Mouse (Mus musculus): ENCODE results near the gene Snupn. TPM values are rescaled to one million over a fixed set of nuclear protein-coding genes. Genes with fewer than 3 reads are reported as not detected.

The Snupn gene
- polyA plus RNA-seq, 1 experiment, result 12.8 TPM

DNA sequence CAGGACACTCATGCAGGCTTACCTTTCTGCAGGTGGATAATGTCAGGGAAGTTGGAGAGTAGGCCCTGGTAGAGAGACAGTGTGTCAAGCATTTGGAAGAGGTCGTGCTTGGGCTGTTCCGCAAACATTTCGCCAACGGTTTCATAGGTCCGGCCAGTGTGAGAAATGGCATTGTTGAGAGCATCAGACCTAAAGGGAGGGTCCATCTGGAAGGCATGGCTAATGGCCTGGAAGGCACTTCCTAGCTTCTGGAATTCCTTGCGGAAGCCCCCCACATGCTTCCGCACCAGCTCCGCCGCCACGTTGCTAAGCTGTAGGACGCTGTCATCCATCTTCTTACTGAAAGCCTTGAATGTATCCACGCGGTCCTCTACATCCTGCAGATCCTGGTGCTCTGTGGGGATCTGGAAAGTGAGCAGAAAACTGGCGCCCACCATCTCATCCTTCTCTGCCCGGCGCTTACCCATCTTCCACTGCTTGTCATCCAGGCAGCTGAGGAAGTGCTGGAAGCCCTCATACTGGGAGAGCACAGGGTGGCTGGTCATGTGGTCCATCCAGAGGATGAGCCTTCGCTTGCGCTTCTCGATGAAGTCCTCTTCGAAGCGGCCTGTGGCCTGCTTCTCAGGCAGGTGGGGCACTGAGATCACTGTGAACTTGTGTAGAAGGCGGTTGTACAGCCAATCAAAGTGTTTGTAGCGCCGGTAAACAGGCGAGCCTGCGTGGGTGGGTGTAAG lies 25.2 kb upstream of the Snupn start:
- no peaks in the 10 kb centered on the region for H3K27me3 ChIP-seq (ENCODE audit: control insufficient read depth, insufficient read depth, insufficient read length)
- H3K4me3 ChIP-seq, result peak overlapping the region; percentile 95
- H3K79me2 ChIP-seq (ENCODE audit: control insufficient read depth, insufficient read depth), result peaks cover 54% of the 10 kb centered on the region
- H3K4me2 ChIP-seq (ENCODE audit: low read depth), result peak overlapping the region; percentile 99
- H3K36me3 ChIP-seq (ENCODE audit: control insufficient read depth, insufficient read depth), result peaks cover 19% of the 10 kb centered on the region
- TF ChIP-seq USF1 (IDR thresholded peaks at IDR 0.05; ENCODE audit: low read depth), result no peak
- TF ChIP-seq SRF (IDR thresholded peaks at IDR 0.05; ENCODE audit: control insufficient read depth, insufficient read length, low read depth), result no peak
- no peak for TF ChIP-seq MYOD1 (IDR thresholded peaks at IDR 0.05; ENCODE audit: control insufficient read depth in 1 of 3, insufficient read length in 2 of 3, low read depth in 2 of 3)
- TF ChIP-seq POLR2AphosphoS2 (IDR thresholded peaks at IDR 0.05; ENCODE audit: insufficient read length, low read depth), result no peak
- no peak for TF ChIP-seq MYOG (IDR thresholded peaks at IDR 0.05; ENCODE audit: control insufficient read depth in 1 of 3, insufficient read depth in 1 of 3, insufficient read length in 2 of 3, low read depth in 2 of 3)
- TF ChIP-seq TCF12 (IDR thresholded peaks at IDR 0.05; ENCODE audit: insufficient read depth, poor library complexity, severe bottlenecking), result no peak
- no peak for TF ChIP-seq E2F4 (IDR thresholded peaks at IDR 0.05; ENCODE audit: insufficient read depth)
- no peak overlapping the region for H3ac ChIP-seq (ENCODE audit: control insufficient read depth, insufficient read length)

DNA sequence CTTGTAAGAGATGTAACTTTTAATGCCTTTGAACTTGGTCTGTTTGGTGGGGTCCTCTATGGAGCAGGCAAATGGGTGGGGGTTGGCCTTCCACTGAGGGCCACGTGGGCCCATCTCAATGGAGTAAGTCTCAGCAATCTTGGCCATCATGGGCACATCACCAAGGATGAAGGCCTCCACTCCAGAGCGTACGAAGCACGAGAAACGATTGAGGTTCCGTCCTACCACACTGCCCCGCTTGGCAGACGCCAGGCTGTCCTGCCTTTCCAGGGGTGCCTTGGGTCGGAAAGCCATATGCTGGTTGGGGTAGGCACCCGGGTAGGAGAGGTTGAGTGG lies 24.7 kb upstream of the Snupn start:
- peak overlapping the region; percentile 99 for H3K4me2 ChIP-seq (ENCODE audit: low read depth)
- peak overlapping the region; percentile 95 for H3K4me3 ChIP-seq
- peaks cover 19% of the 10 kb centered on the region for H3K36me3 ChIP-seq (ENCODE audit: control insufficient read depth, insufficient read depth)
- H3K27me3 ChIP-seq (ENCODE audit: control insufficient read depth, insufficient read depth, insufficient read length), result no peaks in the 10 kb centered on the region
- no peak for TF ChIP-seq REST (IDR thresholded peaks at IDR 0.05; ENCODE audit: insufficient read depth, insufficient read length)
- no peak for TF ChIP-seq CEBPB (IDR thresholded peaks at IDR 0.05; ENCODE audit: insufficient read depth, poor library complexity, severe bottlenecking)
- TF ChIP-seq MYOD1 (IDR thresholded peaks at IDR 0.05; ENCODE audit: control insufficient read depth in 1 of 3, insufficient read length in 2 of 3, low read depth in 2 of 3), result no peak
- TF ChIP-seq MYOG (IDR thresholded peaks at IDR 0.05; ENCODE audit: control insufficient read depth in 1 of 3, insufficient read depth in 1 of 3, insufficient read length in 2 of 3, low read depth in 2 of 3), result no peak
- no peak for TF ChIP-seq TCF12 (IDR thresholded peaks at IDR 0.05; ENCODE audit: insufficient read depth, poor library complexity, severe bottlenecking)
- TF ChIP-seq POLR2AphosphoS2 (IDR thresholded peaks at IDR 0.05; ENCODE audit: insufficient read length, low read depth), result no peak
- no peak for TF ChIP-seq TCF3 (IDR thresholded peaks at IDR 0.05; ENCODE audit: insufficient read length, low read depth)
- no peak for TF ChIP-seq USF1 (IDR thresholded peaks at IDR 0.05; ENCODE audit: low read depth)
- TF ChIP-seq SRF (IDR thresholded peaks at IDR 0.05; ENCODE audit: control insufficient read depth, insufficient read length, low read depth), result no peak
- no peak for TF ChIP-seq E2F4 (IDR thresholded peaks at IDR 0.05; ENCODE audit: insufficient read depth)
- no peak for TF ChIP-seq MAX (IDR thresholded peaks at IDR 0.05; ENCODE audit: low read depth)
- no peak for TF ChIP-seq POLR2A (IDR thresholded peaks at IDR 0.05; ENCODE audit: insufficient read length, low read depth)
- H3K79me2 ChIP-seq (ENCODE audit: control insufficient read depth, insufficient read depth), result peaks cover 54% of the 10 kb centered on the region
- no peak overlapping the region for H3ac ChIP-seq (ENCODE audit: control insufficient read depth, insufficient read length)

DNA sequence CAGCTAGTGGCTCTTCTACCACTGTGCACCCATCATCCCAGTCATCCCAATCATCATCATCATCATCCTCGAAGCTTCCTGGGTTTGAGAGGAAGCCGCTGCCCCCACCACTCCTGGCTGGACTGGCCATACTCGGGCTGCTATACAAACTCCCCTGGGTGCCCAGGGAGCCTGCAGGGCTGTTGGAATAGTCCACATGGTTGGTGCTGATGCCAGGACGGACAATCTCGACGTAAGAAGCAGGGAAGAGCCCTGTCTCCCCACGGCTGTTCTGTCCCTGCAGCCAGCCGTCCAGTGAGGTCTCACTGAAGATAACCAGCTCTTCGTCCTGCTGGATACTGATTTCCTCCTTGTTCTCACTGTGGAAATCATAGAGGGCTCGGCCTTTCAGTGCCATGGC lies 24.3 kb upstream of the Snupn start:
- Histone ChIP-seq H3K36me3 (ENCODE audit: control insufficient read depth, insufficient read depth) (peaks cover 15% of the 10 kb centered on the region), H3K4me3 (peak overlapping the region; percentile 95), H3K4me2 (ENCODE audit: low read depth) (peak overlapping the region; percentile 99), H3K79me2 (ENCODE audit: control insufficient read depth, insufficient read depth) (peaks cover 54% of the 10 kb centered on the region), H3ac (ENCODE audit: control insufficient read depth, insufficient read length) (no peak overlapping the region), H3K27me3 (ENCODE audit: control insufficient read depth, insufficient read depth, insufficient read length) (no peaks in the 10 kb centered on the region)
- TF ChIP-seq TCF3 (IDR thresholded peaks at IDR 0.05; ENCODE audit: insufficient read length, low read depth), result no peak
- no peak for TF ChIP-seq MAX (IDR thresholded peaks at IDR 0.05; ENCODE audit: low read depth)
- TF ChIP-seq REST (IDR thresholded peaks at IDR 0.05; ENCODE audit: insufficient read depth, insufficient read length), result no peak
- TF ChIP-seq POLR2AphosphoS2 (IDR thresholded peaks at IDR 0.05; ENCODE audit: insufficient read length, low read depth), result no peak
- no peak for TF ChIP-seq SRF (IDR thresholded peaks at IDR 0.05; ENCODE audit: control insufficient read depth, insufficient read length, low read depth)
- no peak for TF ChIP-seq MYOD1 (IDR thresholded peaks at IDR 0.05; ENCODE audit: control insufficient read depth in 1 of 3, insufficient read length in 2 of 3, low read depth in 2 of 3)
- no peak for TF ChIP-seq TCF12 (IDR thresholded peaks at IDR 0.05; ENCODE audit: insufficient read depth, poor library complexity, severe bottlenecking)
- TF ChIP-seq USF1 (IDR thresholded peaks at IDR 0.05; ENCODE audit: low read depth), result no peak
- TF ChIP-seq CEBPB (IDR thresholded peaks at IDR 0.05; ENCODE audit: insufficient read depth, poor library complexity, severe bottlenecking), result no peak
- TF ChIP-seq MYOG (IDR thresholded peaks at IDR 0.05; ENCODE audit: control insufficient read depth in 1 of 3, insufficient read depth in 1 of 3, insufficient read length in 2 of 3, low read depth in 2 of 3), result no peak
- TF ChIP-seq POLR2A (IDR thresholded peaks at IDR 0.05; ENCODE audit: insufficient read length, low read depth), result no peak
- no peak for TF ChIP-seq E2F4 (IDR thresholded peaks at IDR 0.05; ENCODE audit: insufficient read depth)

DNA sequence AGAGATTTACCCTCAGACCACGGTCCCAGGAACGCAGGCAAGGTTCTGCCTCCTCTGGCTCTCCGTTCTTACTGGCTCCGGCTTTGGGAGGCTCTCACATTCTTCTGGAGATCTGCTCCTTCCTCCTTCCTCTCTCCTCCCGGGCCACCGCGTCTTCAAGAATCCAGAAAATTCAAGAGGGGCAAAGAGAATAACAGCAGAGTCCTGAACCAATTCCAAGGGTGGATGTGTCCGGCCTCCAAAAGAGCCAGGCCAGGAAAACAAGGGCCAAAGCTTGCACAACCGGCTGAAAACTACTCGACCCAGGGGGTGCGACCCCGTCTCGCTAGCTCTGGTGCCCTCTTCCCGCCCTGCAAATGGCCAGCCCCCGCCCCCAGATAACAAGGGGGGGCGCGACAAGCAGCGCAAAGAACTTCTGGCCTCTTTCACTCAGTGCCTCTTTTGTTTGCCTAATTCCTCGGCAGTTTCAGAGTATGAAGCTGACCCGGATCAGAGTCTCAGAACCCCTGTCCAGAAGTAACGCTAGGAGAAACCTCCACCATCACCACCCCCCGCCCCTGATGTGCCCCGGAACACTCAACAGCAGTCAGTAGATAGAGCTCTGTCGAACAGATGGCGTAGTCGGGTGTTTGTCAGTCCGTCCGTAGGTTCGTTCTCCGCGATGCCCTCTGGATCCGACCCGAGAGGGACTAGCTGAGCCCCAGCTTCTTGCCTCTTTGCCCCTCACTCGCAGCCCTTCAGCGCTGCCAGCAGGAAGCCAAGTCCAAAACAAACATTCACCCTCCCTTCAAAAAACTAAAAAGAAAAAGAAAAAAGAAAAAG lies 23.3 kb upstream of the Snupn start:
- Histone ChIP-seq H3K27me3 (ENCODE audit: control insufficient read depth, insufficient read depth, insufficient read length) (no peaks in the 10 kb centered on the region), H3K4me2 (ENCODE audit: low read depth) (peak overlapping the region; percentile 99), H3K79me2 (ENCODE audit: control insufficient read depth, insufficient read depth) (peaks cover 47% of the 10 kb centered on the region), H3ac (ENCODE audit: control insufficient read depth, insufficient read length) (peak overlapping the region; percentile 37), H3K4me3 (peak overlapping the region; percentile 95), H3K36me3 (ENCODE audit: control insufficient read depth, insufficient read depth) (peaks cover 5% of the 10 kb centered on the region)
- TF ChIP-seq POLR2A (IDR thresholded peaks at IDR 0.05; ENCODE audit: insufficient read length, low read depth), result no peak
- TF ChIP-seq TCF12 (IDR thresholded peaks at IDR 0.05; ENCODE audit: insufficient read depth, poor library complexity, severe bottlenecking), result no peak
- TF ChIP-seq MYOD1 (IDR thresholded peaks at IDR 0.05; ENCODE audit: control insufficient read depth in 1 of 3, insufficient read length in 2 of 3, low read depth in 2 of 3), result no peak
- TF ChIP-seq TCF3 (IDR thresholded peaks at IDR 0.05; ENCODE audit: insufficient read length, low read depth), result no peak
- TF ChIP-seq CEBPB (IDR thresholded peaks at IDR 0.05; ENCODE audit: insufficient read depth, poor library complexity, severe bottlenecking), result no peak
